Mouse (Mus musculus) hindbrain, embryonic 13.5 days (tissue): ENCODE results near the gene Ifnar1. TPM values are rescaled to one million over a fixed set of nuclear protein-coding genes. Genes with fewer than 3 reads are reported as not detected.

Experiments used
- ATAC-seq: fragments of 200-750 bp; cut with Nextera tagmentation; 2 replicates; pipeline ENCODE4 v1.8.0; 2017; ENCODE audit warnings: moderate TSS enrichment; ENCODE audit not compliant: low FRiP score
- H3K27ac ChIP-seq: fragments of 300-500 bp; sonication (generic); 2 replicates; pipeline ENCODE4 v1.5.1; 2015; ENCODE audit warnings: inconsistent platforms, mild to moderate bottlenecking, moderate library complexity
- H3K27me3 ChIP-seq: fragments of 300-500 bp; sonication (generic); 2 replicates; pipeline ENCODE4 v1.6.1; 2015; ENCODE audit warnings: mild to moderate bottlenecking, inconsistent platforms
- H3K36me3 ChIP-seq: fragments of 300-500 bp; sonication (generic); 2 replicates; pipeline ENCODE4 v1.6.1; 2015; ENCODE audit warnings: mild to moderate bottlenecking, inconsistent platforms
- H3K4me1 ChIP-seq: fragments of 300-500 bp; sonication (generic); replicated peaks from 2 replicates; pipeline ENCODE4 v1.6.1; 2015; ENCODE audit warnings: inconsistent platforms
- H3K4me2 ChIP-seq: fragments of 300-500 bp; sonication (generic); 2 replicates; pipeline ENCODE4 v1.6.1; 2015; ENCODE audit warnings: inconsistent platforms, mild to moderate bottlenecking, moderate library complexity
- H3K4me3 ChIP-seq: fragments of 300-500 bp; sonication (generic); 2 replicates; pipeline ENCODE4 v1.5.1; 2015; ENCODE audit warnings: mild to moderate bottlenecking, inconsistent platforms
- H3K9ac ChIP-seq: fragments of 300-500 bp; sonication (generic); 2 replicates; pipeline ENCODE4 v1.6.1; 2015; ENCODE audit warnings: mild to moderate bottlenecking, inconsistent platforms
- H3K9me3 ChIP-seq: fragments of 300-500 bp; sonication (generic); 2 replicates; pipeline ENCODE4 v1.6.1; 2016; ENCODE audit warnings: inconsistent platforms
- whole genome bisulfite sequencing: fragments of 180-500 bp; shearing (Covaris S2); methylation state at CpG from one replicate; pipeline ENCODE4 v1.1.7; 2015; 5-methylcytosine and 5-hydroxymethylcytosine counted together
- polyA plus RNA-seq: library from polyadenylated mRNA; unstranded; fragments of >200 nt; fragmentation: Nextera tagmentation; extraction: Ambion mirVana; gene quantifications from 2 replicates; pipeline ENCODE4 v1.2.1, GENCODE M21; 2015

The Ifnar1 gene
- polyA plus RNA-seq, 1 experiment from 2014 or later, result 48.4 TPM

- no peaks in the 10 kb centered on the region for H3K27me3 ChIP-seq
- 84% methylated on average over 7 of the region's 7 CpGs for WGBS
- ATAC-seq, result no peak
Measured at GRCm38 (mm10) chr16:91448895-91449294, 36.1 kb upstream of the Ifnar1 start.

GRCm38 (mm10) chr16:91450137-91451064 lies 34.6 kb upstream of the Ifnar1 start:
- Histone ChIP-seq H3K4me2 (no peak overlapping the region), H3K4me1 (no peaks in the 10 kb centered on the region), H3K27me3 (no peaks in the 10 kb centered on the region), H3K9ac (no peak overlapping the region), H3K27ac (no peak overlapping the region), H3K36me3 (no peaks in the 10 kb centered on the region), H3K4me3 (no peak overlapping the region), H3K9me3 (no peaks in the 10 kb centered on the region)
- no peak for ATAC-seq
- WGBS, result 86% methylated on average over 12 of the region's 12 CpGs

More at GRCm38 (mm10) chr16:91448895-91449294, 36.1 kb upstream of the Ifnar1 start:
- H3K9me3 ChIP-seq, result no peaks in the 10 kb centered on the region
- H3K27ac ChIP-seq, result no peak overlapping the region
- H3K4me3 ChIP-seq, result no peak overlapping the region
- H3K9ac ChIP-seq, result no peak overlapping the region
- H3K36me3 ChIP-seq, result no peaks in the 10 kb centered on the region
- H3K4me1 ChIP-seq, result no peaks in the 10 kb centered on the region
- no peak overlapping the region for H3K4me2 ChIP-seq

GRCm38 (mm10) chr16:91451949-91452348 lies 33.1 kb upstream of the Ifnar1 start:
- H3K9me3 ChIP-seq, result no peaks in the 10 kb centered on the region
- ATAC-seq, result no peak
- no peak overlapping the region for H3K4me2 ChIP-seq
- H3K4me1 ChIP-seq, result no peaks in the 10 kb centered on the region
- H3K27ac ChIP-seq, result no peak overlapping the region
- no peaks in the 10 kb centered on the region for H3K27me3 ChIP-seq
- no peak overlapping the region for H3K9ac ChIP-seq
- 83% methylated on average over 2 of the region's 2 CpGs for WGBS
- no peak overlapping the region for H3K4me3 ChIP-seq
- H3K36me3 ChIP-seq, result no peaks in the 10 kb centered on the region

- ATAC-seq, result no peak
- H3K9me3 ChIP-seq, result no peaks in the 10 kb centered on the region
- H3K4me1 ChIP-seq, result no peaks in the 10 kb centered on the region
- H3K27me3 ChIP-seq, result no peaks in the 10 kb centered on the region
- no peak overlapping the region for H3K9ac ChIP-seq
- H3K4me3 ChIP-seq, result no peak overlapping the region
- 70% methylated on average over 6 of the region's 6 CpGs for WGBS
- H3K4me2 ChIP-seq, result no peak overlapping the region
- H3K27ac ChIP-seq, result no peak overlapping the region
- no peaks in the 10 kb centered on the region for H3K36me3 ChIP-seq
Measured at GRCm38 (mm10) chr16:91452363-91452896, 32.6 kb upstream of the Ifnar1 start.

GRCm38 (mm10) chr16:91455868-91456267 lies 29.2 kb upstream of the Ifnar1 start:
- Histone ChIP-seq H3K9me3 (no peaks in the 10 kb centered on the region), H3K4me1 (peaks cover 6% of the 10 kb centered on the region; the same call in 1 of the 2 replicates), H3K4me2 (no peak overlapping the region), H3K27me3 (no peaks in the 10 kb centered on the region), H3K36me3 (no peaks in the 10 kb centered on the region), H3K27ac (no peak overlapping the region), H3K4me3 (no peak overlapping the region), H3K9ac (no peak overlapping the region)
- 75% methylated on average over 4 of the region's 4 CpGs for WGBS
- no peak for ATAC-seq

GRCm38 (mm10) chr16:91458301-91458746 lies 26.7 kb upstream of the Ifnar1 start:
- WGBS, result 72% methylated on average over 21 of the region's 21 CpGs

GRCm38 (mm10) chr16:91458976-91459375 lies 26.1 kb upstream of the Ifnar1 start:
- Histone ChIP-seq H3K9me3 (no peaks in the 10 kb centered on the region), H3K27ac (0 out of 2 replicates have a peak overlapping the region, but pooled peaks have one; percentile 5), H3K4me3 (no peak overlapping the region), H3K36me3 (no peaks in the 10 kb centered on the region), H3K4me1 (peaks cover 7% of the 10 kb centered on the region), H3K27me3 (peaks cover 3% of the 10 kb centered on the region; the same call in 1 of the 2 replicates), H3K4me2 (no peak overlapping the region), H3K9ac (no peak overlapping the region)
- ATAC-seq, result no peak
- 48% methylated on average over 5 of the region's 5 CpGs for WGBS

More at GRCm38 (mm10) chr16:91458301-91458746, 26.7 kb upstream of the Ifnar1 start:
- Histone ChIP-seq H3K27me3 (peaks cover 3% of the 10 kb centered on the region; the same call in 1 of the 2 replicates), H3K9me3 (no peaks in the 10 kb centered on the region), H3K36me3 (no peaks in the 10 kb centered on the region), H3K4me1 (peaks cover 6% of the 10 kb centered on the region; the same call in 1 of the 2 replicates), H3K4me2 (no peak overlapping the region), H3K9ac (no peak overlapping the region), H3K4me3 (no peak overlapping the region), H3K27ac (no peak overlapping the region)
- ATAC-seq, result no peak

- 92% methylated on average over 3 of the region's 3 CpGs for WGBS
- Histone ChIP-seq H3K9ac (no peak overlapping the region), H3K27me3 (peaks cover 3% of the 10 kb centered on the region; the same call in 1 of the 2 replicates), H3K9me3 (no peaks in the 10 kb centered on the region), H3K4me3 (no peak overlapping the region), H3K36me3 (no peaks in the 10 kb centered on the region), H3K4me2 (no peak overlapping the region), H3K27ac (0 out of 2 replicates have a peak overlapping the region, but pooled peaks have one; percentile 5), H3K4me1 (peaks cover 10% of the 10 kb centered on the region)
- no peak for ATAC-seq
Measured at GRCm38 (mm10) chr16:91459396-91459795, 25.6 kb upstream of the Ifnar1 start.

GRCm38 (mm10) chr16:91459841-91460370 lies 25.1 kb upstream of the Ifnar1 start:
- peaks cover 3% of the 10 kb centered on the region; the same call in 1 of the 2 replicates for H3K27me3 ChIP-seq
- 71% methylated on average over 11 of the region's 11 CpGs for WGBS

GRCm38 (mm10) chr16:91461066-91461638 lies 23.9 kb upstream of the Ifnar1 start:
- no peak overlapping the region for H3K4me3 ChIP-seq
- H3K4me2 ChIP-seq, result no peak overlapping the region
- H3K9ac ChIP-seq, result no peak overlapping the region
- H3K27me3 ChIP-seq, result peaks cover 3% of the 10 kb centered on the region; the same call in 1 of the 2 replicates
- no peaks in the 10 kb centered on the region for H3K9me3 ChIP-seq
- ATAC-seq, result no peak
- no peak overlapping the region for H3K27ac ChIP-seq
- H3K36me3 ChIP-seq, result no peaks in the 10 kb centered on the region
- peaks cover 22% of the 10 kb centered on the region for H3K4me1 ChIP-seq
- WGBS, result 66% methylated on average over 11 of the region's 11 CpGs

More at GRCm38 (mm10) chr16:91459841-91460370, 25.1 kb upstream of the Ifnar1 start:
- Histone ChIP-seq H3K9ac (no peak overlapping the region), H3K4me2 (no peak overlapping the region), H3K4me3 (no peak overlapping the region), H3K4me1 (peaks cover 10% of the 10 kb centered on the region), H3K27ac (no peak overlapping the region), H3K9me3 (no peaks in the 10 kb centered on the region), H3K36me3 (no peaks in the 10 kb centered on the region)
- no peak for ATAC-seq

- Histone ChIP-seq H3K4me3 (no peak overlapping the region), H3K9me3 (no peaks in the 10 kb centered on the region), H3K27me3 (peaks cover 3% of the 10 kb centered on the region; the same call in 1 of the 2 replicates), H3K4me1 (peaks cover 28% of the 10 kb centered on the region), H3K9ac (no peak overlapping the region), H3K36me3 (no peaks in the 10 kb centered on the region), H3K4me2 (no peak overlapping the region), H3K27ac (no peak overlapping the region)
- 68% methylated on average over 9 of the region's 9 CpGs for WGBS
- ATAC-seq, result no peak
Measured at GRCm38 (mm10) chr16:91461773-91462181, 23.3 kb upstream of the Ifnar1 start.

- Histone ChIP-seq H3K9me3 (no peaks in the 10 kb centered on the region), H3K27me3 (peaks cover 3% of the 10 kb centered on the region; the same call in 1 of the 2 replicates), H3K27ac (no peak overlapping the region), H3K4me1 (peaks cover 31% of the 10 kb centered on the region), H3K36me3 (no peaks in the 10 kb centered on the region), H3K4me2 (no peak overlapping the region), H3K4me3 (no peak overlapping the region), H3K9ac (no peak overlapping the region)
- ATAC-seq, result no peak
- 83% methylated on average over 3 of the region's 3 CpGs for WGBS
Measured at GRCm38 (mm10) chr16:91462644-91463043, 22.4 kb upstream of the Ifnar1 start.
